Mouse (Mus musculus) lung, postnatal 0 days (tissue): Measurements from ENCODE around the gene Abcg4. TPM values are rescaled to one million over a fixed set of nuclear protein-coding genes. Genes with fewer than 3 reads are reported as not detected.

Source experiments
- ATAC-seq: fragments of 200-750 bp; cut with Nextera tagmentation; 2 replicates; pipeline ENCODE4 v1.8.0; 2017; ENCODE audit warnings: moderate library complexity
- DNase-seq: peaks from one replicate; pipeline ENCODE4 v3.0.0-alpha.2; 2016; ENCODE audit warnings: low spot score
- H3K27ac ChIP-seq: fragments of 300-500 bp; sonication (generic); 2 replicates; pipeline ENCODE4 v1.5.1; 2014; ENCODE audit warnings: antibody characterized with exemption, mild to moderate bottlenecking, low read length, mixed read lengths
- H3K27me3 ChIP-seq: fragments of 300-500 bp; sonication (generic); replicated peaks from 2 replicates; pipeline ENCODE4 v1.6.1; 2014; ENCODE audit warnings: low read length, mixed read lengths; ENCODE audit not compliant: insufficient read depth
- H3K36me3 ChIP-seq: fragments of 300-500 bp; sonication (generic); 2 replicates; pipeline ENCODE4 v1.6.1; 2014; ENCODE audit warnings: low read length, mixed read lengths; ENCODE audit not compliant: insufficient read depth
- H3K4me1 ChIP-seq: fragments of 300-500 bp; sonication (generic); 2 replicates; pipeline ENCODE4 v1.6.1; 2014; ENCODE audit warnings: antibody characterized with exemption, low read depth, low read length, mixed read lengths; ENCODE audit not compliant: insufficient read depth
- H3K4me2 ChIP-seq: fragments of 300-500 bp; sonication (generic); replicated peaks from 2 replicates; pipeline ENCODE4 v1.6.1; 2014; ENCODE audit warnings: low read depth, mild to moderate bottlenecking, low read length, moderate library complexity, mixed read lengths
- H3K4me3 ChIP-seq: fragments of 300-500 bp; sonication (generic); 2 replicates; pipeline ENCODE4 v1.5.1; 2014; ENCODE audit warnings: low read depth, low read length
- H3K9ac ChIP-seq: fragments of 300-500 bp; sonication (generic); replicated peaks from 2 replicates; pipeline ENCODE4 v1.6.1; 2014; ENCODE audit warnings: low read depth, mild to moderate bottlenecking
- H3K9me3 ChIP-seq: fragments of 300-500 bp; sonication (generic); 2 replicates; pipeline ENCODE4 v1.6.1; 2016; ENCODE audit warnings: low read length, mixed read lengths
- CTCF ChIP-seq: IDR thresholded peaks from 2 replicates; pipeline ENCODE4 v1.5.1; 2016; ENCODE audit warnings: antibody characterized with exemption, mild to moderate bottlenecking
- EP300 ChIP-seq: IDR thresholded peaks from 2 replicates; pipeline ENCODE4 v1.6.1; 2016; ENCODE audit warnings: antibody characterized with exemption, mild to moderate bottlenecking, control low read depth
- WGBS: fragments of 180-500 bp; shearing (Covaris S2); extraction: QIAGEN DNeasy Blood & Tissue Kit; methylation state at CpG from one replicate; pipeline ENCODE4 v1.1.7; 2014; 5-methylcytosine and 5-hydroxymethylcytosine counted together
- polyA plus RNA-seq: library from polyadenylated mRNA; unstranded; fragments of >200 nt; fragmentation: Nextera tagmentation; extraction: Ambion mirVana; gene quantifications from 2 replicates; pipeline ENCODE4 v1.2.1, GENCODE M21; 2015

Abcg4 gene
- polyA plus RNA-seq, 1 experiment from 2014 or later = 0.47 TPM

DNA sequence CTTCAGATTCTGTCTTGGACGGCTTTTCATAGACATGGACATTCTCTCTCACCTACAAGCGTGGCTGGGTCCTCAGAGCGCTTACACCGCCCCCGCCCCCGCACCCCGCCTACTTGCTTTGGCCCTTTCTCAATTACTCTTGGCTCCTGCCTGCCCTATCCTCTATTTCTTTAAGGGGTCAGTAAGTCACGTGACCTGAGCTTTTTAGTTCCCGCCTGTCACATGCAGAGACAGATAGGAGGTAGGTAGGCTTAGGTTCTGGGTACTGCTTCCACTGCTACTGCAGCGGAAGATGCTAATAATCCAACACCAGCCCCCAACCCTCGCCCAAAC is 510 bp upstream of the Abcg4 start:
- 8% methylated on average over 11 of the region's 11 CpGs for WGBS
- no peak overlapping the region for H3K4me2 ChIP-seq
- no peak overlapping the region for H3K4me3 ChIP-seq
- H3K36me3 ChIP-seq = no peaks in the 10 kb centered on the region
- H3K27me3 ChIP-seq = peaks cover 12% of the 10 kb centered on the region
- H3K9ac ChIP-seq = no peak overlapping the region
- TF ChIP-seq CTCF (no peak), EP300 (no peak)
- no peaks in the 10 kb centered on the region for H3K9me3 ChIP-seq
- no peak overlapping the region for H3K27ac ChIP-seq
- H3K4me1 ChIP-seq = peaks cover 14% of the 10 kb centered on the region; the same call in 1 of the 2 replicates
- no peak for DNase-seq
- no peak for ATAC-seq

DNA sequence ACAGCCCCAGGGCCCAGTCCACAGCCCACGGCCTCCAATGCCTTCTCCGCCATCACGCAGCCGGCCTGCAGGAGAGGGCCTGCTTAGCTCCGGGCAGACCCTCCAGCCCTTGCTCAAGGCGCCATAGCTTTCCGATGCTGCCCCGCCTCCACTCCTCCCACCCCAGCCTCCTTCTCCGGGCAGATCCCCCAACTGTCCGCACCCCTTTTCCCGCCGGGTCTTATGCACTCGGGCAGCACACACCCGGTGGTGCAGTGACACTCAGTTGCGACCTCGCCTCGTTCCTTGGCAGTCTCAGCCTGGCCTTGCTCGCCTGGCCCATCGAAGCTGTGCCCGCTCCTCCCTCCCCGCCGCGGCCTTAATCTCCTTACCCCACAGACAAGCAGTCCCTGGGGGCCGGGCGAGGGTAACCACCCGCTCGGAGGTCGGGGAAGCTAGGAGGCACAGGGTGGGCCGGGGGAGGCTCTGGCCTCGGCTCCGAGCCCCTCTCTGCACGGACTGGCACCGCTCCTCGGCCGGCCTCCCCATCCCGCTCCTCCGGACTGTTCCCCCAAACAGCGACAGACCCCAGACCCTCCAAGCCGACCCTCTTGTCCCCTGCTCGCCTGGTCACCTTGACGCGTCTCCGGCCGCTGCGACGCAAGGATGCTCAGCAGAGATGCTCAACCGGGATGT is 877 bp downstream of the Abcg4 start:
- H3K36me3 ChIP-seq = no peaks in the 10 kb centered on the region
- peak overlapping the region; percentile 40 for H3K4me3 ChIP-seq
- H3K4me1 ChIP-seq = peaks cover 14% of the 10 kb centered on the region; the same call in 1 of the 2 replicates
- DNase-seq (peak; percentile 17), ATAC-seq (peak; percentile 32; the same call in 1 of the 2 replicates)
- H3K9me3 ChIP-seq = no peaks in the 10 kb centered on the region
- 2% methylated on average over 42 of the region's 47 CpGs for WGBS
- TF ChIP-seq CTCF (no peak), EP300 (no peak)
- peak overlapping the region; percentile 19; the same call in 1 of the 2 replicates for H3K9ac ChIP-seq
- H3K4me2 ChIP-seq = peak overlapping the region; percentile 76
- H3K27ac ChIP-seq = no peak overlapping the region
- H3K27me3 ChIP-seq = peaks cover 12% of the 10 kb centered on the region

DNA sequence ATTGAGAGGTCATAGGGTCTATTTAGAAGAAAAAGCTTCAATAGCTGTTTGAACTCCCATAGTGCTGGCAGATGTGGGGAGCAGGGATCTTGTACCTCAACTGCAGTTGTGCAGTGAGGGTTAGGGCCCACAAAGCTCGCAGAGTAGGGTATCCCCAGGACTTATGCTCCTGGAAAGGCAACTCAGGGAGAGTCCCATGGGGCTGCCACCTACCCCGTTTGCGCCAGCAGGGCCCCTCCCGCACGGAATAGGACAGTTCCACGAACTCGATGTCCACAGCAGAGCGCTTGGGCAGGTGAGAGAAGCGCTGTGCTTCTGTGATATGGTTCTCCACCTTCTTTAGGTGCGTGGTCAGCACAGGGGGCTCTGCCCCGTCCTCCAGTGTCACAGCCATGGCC is 1.4 kb downstream of the Abcg4 start:
- peak overlapping the region; percentile 76 for H3K4me2 ChIP-seq
- ATAC-seq = peak; percentile 21; the same call in 1 of the 2 replicates
- 12% methylated on average over 11 of the region's 11 CpGs for WGBS
- H3K27me3 ChIP-seq = peaks cover 12% of the 10 kb centered on the region
- H3K4me3 ChIP-seq = peak overlapping the region; percentile 40
- no peak overlapping the region for H3K27ac ChIP-seq
- peak overlapping the region; percentile 19; the same call in 1 of the 2 replicates for H3K9ac ChIP-seq
- DNase-seq = no peak
- no peaks in the 10 kb centered on the region for H3K36me3 ChIP-seq
- TF ChIP-seq EP300 (no peak), CTCF (no peak)
- peaks cover 14% of the 10 kb centered on the region; the same call in 1 of the 2 replicates for H3K4me1 ChIP-seq
- no peaks in the 10 kb centered on the region for H3K9me3 ChIP-seq

DNA sequence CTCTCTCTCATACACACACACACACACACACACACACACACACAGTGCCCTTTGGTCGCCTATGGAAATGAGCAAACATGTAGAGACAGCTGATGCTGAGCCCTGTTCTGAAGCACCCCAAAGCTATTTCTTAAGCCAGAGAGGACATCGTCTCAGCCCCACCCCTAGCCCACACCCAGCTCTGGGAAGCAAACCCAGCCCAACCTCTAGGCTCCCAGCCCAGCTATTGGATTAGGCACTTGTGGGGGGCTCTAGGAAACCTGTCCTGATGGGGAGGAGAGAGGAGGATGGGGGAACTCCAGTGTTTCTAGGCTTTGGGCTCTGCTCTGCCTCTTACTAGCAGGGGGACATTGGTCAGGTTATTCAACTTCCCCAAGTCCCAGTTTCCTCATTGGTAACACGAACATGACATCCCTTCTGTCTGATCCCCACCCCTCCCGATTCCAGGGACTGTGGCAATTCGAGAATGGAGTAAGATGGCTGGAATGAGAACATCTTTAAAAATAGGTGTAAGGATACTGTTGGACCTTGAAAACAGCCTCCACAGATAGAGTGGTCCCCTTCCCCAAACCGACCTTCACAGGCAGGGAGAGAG is 2.1 kb downstream of the Abcg4 start:
- Histone ChIP-seq H3K27ac (no peak overlapping the region), H3K4me2 (no peak overlapping the region), H3K9ac (no peak overlapping the region), H3K4me1 (peaks cover 14% of the 10 kb centered on the region; the same call in 1 of the 2 replicates), H3K36me3 (no peaks in the 10 kb centered on the region), H3K4me3 (no peak overlapping the region), H3K9me3 (no peaks in the 10 kb centered on the region), H3K27me3 (peaks cover 12% of the 10 kb centered on the region)
- no peak for TF ChIP-seq CTCF
- TF ChIP-seq EP300 = no peak
- WGBS = 10% methylated on average over 6 of the region's 6 CpGs
- ATAC-seq (no peak), DNase-seq (no peak)

DNA sequence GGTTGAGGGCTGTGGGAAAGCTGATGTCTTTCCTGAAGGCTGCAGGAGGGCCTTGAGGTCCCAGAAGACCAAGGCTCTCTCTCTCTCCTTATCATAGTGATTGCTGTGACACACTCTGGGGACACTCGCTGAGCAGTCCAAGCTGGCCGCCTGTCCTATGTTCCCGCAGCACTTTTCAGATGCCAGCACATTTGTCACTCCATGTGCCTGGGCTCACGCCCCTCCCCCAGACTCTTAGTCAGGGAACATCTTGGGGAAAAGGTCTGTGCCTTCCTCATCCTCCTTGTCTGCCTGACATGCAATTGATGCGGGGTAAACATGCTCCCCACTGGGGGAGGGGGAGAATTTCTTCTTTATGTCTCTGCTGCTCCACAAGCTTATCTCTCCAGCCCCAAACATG is 5.2 kb downstream of the Abcg4 start:
- Histone ChIP-seq H3K9me3 (no peaks in the 10 kb centered on the region), H3K27me3 (peaks cover 12% of the 10 kb centered on the region), H3K36me3 (no peaks in the 10 kb centered on the region), H3K4me2 (no peak overlapping the region), H3K4me3 (no peak overlapping the region), H3K27ac (no peak overlapping the region), H3K4me1 (peaks cover 11% of the 10 kb centered on the region; the same call in 1 of the 2 replicates), H3K9ac (no peak overlapping the region)
- ATAC-seq (no peak), DNase-seq (no peak)
- TF ChIP-seq CTCF (no peak), EP300 (no peak)
- WGBS = 52% methylated on average over 5 of the region's 5 CpGs

DNA sequence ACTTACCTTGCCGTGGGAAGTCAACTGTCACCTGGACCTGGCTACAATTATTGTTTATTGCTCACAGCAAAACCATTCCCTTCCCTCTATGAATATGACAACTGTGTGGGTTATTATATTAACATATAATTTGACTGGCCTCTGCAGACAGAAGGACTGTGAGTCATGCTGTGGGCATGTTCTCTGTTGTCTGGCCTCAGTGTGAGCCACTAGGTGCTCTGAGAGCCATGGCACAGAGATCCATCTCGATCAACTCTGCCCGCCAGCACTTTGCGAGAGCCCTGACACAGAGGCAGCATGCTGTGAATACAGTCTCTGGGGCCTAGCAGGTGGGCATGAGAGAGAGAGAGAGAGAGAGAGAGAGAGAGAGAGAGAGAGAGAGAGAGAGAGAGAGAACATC is 18.4 kb downstream of the Abcg4 start:
- DNase-seq (no peak), ATAC-seq (no peak)
- no peak for TF ChIP-seq CTCF
- TF ChIP-seq EP300 = no peak
- no peak overlapping the region for H3K27ac ChIP-seq
- H3K4me2 ChIP-seq = no peak overlapping the region
- no peak overlapping the region for H3K9ac ChIP-seq
- no peaks in the 10 kb centered on the region for H3K27me3 ChIP-seq
- H3K9me3 ChIP-seq = no peaks in the 10 kb centered on the region
- 85% methylated on average over 4 of the region's 4 CpGs for WGBS
- H3K4me3 ChIP-seq = no peak overlapping the region
- H3K4me1 ChIP-seq = peaks cover 7% of the 10 kb centered on the region; the same call in 1 of the 2 replicates
- H3K36me3 ChIP-seq = no peaks in the 10 kb centered on the region
